Mouse (Mus musculus) ES-Bruce4 (cell line): ENCODE measurements around the gene Gm49395.

ENCODE experiments used
- CTCF ChIP-seq: IDR thresholded peaks from one replicate; pipeline ENCODE4 v1.8.1; 2011; ENCODE audit warnings: low read depth, low read length
- EP300 ChIP-seq: IDR thresholded peaks from 2 replicates; pipeline ENCODE4 v1.6.1; 2011; ENCODE audit warnings: low read depth, low read length; ENCODE audit not compliant: insufficient read depth

GRCm38 (mm10) chr13:115006213-115006835 lies 95.4 kb downstream of the Gm49395 start:
- TF ChIP-seq EP300 (no peak), CTCF (no peak)
